Mouse (Mus musculus) hindbrain, postnatal 0 days (tissue): ENCODE data around the gene 4932438H23Rik. TPM values are rescaled to one million over a fixed set of nuclear protein-coding genes. Genes with fewer than 3 reads are reported as not detected.

ENCODE experiments used
- ATAC-seq: fragments of 200-750 bp; cut with Nextera tagmentation; 2 replicates; pipeline ENCODE4 v1.8.0; 2017; ENCODE audit warnings: mild to moderate bottlenecking, moderate TSS enrichment, moderate library complexity
- DNase-seq: peaks from one replicate; pipeline ENCODE4 v3.0.0-alpha.2; 2015; ENCODE audit warnings: low spot score
- H3K27ac ChIP-seq: fragments of 300-500 bp; sonication (generic); 2 replicates; pipeline ENCODE4 v1.5.1; 2014; ENCODE audit warnings: mild to moderate bottlenecking
- H3K27me3 ChIP-seq: fragments of 300-500 bp; sonication (generic); 2 replicates; pipeline ENCODE4 v1.6.1; 2014; ENCODE audit warnings: low read length, mixed read lengths; ENCODE audit not compliant: insufficient read depth
- H3K36me3 ChIP-seq: fragments of 300-500 bp; sonication (generic); 2 replicates; pipeline ENCODE4 v1.6.1; 2014; ENCODE audit warnings: low read length, mixed read lengths; ENCODE audit not compliant: insufficient read depth
- H3K4me1 ChIP-seq: fragments of 300-500 bp; sonication (generic); 2 replicates; pipeline ENCODE4 v1.6.1; 2014; ENCODE audit warnings: antibody characterized with exemption, low read length, mixed read lengths; ENCODE audit not compliant: insufficient read depth
- H3K4me2 ChIP-seq: fragments of 300-500 bp; sonication (generic); 2 replicates; pipeline ENCODE4 v1.6.1; 2014; ENCODE audit warnings: low read depth, mild to moderate bottlenecking, low read length, moderate library complexity, mixed read lengths
- H3K4me3 ChIP-seq: fragments of 300-500 bp; sonication (generic); 2 replicates; pipeline ENCODE4 v1.5.1; 2014; ENCODE audit warnings: low read length
- H3K9ac ChIP-seq: fragments of 300-500 bp; sonication (generic); replicated peaks from 2 replicates; pipeline ENCODE4 v1.6.1; 2014; ENCODE audit warnings: mild to moderate bottlenecking, low read length, moderate library complexity, mixed read lengths
- H3K9me3 ChIP-seq: fragments of 300-500 bp; sonication (generic); 2 replicates; pipeline ENCODE4 v1.6.1; 2016; ENCODE audit warnings: low read length, mixed read lengths
- CTCF ChIP-seq: IDR thresholded peaks from 2 replicates; pipeline ENCODE4 v1.5.1; 2016; ENCODE audit warnings: antibody characterized with exemption, control low read depth, low read depth
- WGBS: fragments of 180-500 bp; shearing (Covaris S2); extraction: QIAGEN DNeasy Blood & Tissue Kit; methylation state at CpG from one replicate; pipeline ENCODE4 v1.1.7; 2014; 5-methylcytosine and 5-hydroxymethylcytosine counted together
- polyA plus RNA-seq: library from polyadenylated mRNA; unstranded; fragments of >200 nt; fragmentation: Nextera tagmentation; extraction: Ambion mirVana; gene quantifications from 2 replicates; pipeline ENCODE4 v1.2.1, GENCODE M21; 2015
- total RNA-seq: library from RNA; depleted of rRNA; stranded (reverse); fragments of >200 nt; gene quantifications from 2 replicates; pipeline ENCODE4 v1.2.3, GENCODE M21; 2014

Gene 4932438H23Rik
- total and polyA plus RNA-seq, 2 experiments from 2014 or later, result 0.94 to 1.6 TPM

DNA sequence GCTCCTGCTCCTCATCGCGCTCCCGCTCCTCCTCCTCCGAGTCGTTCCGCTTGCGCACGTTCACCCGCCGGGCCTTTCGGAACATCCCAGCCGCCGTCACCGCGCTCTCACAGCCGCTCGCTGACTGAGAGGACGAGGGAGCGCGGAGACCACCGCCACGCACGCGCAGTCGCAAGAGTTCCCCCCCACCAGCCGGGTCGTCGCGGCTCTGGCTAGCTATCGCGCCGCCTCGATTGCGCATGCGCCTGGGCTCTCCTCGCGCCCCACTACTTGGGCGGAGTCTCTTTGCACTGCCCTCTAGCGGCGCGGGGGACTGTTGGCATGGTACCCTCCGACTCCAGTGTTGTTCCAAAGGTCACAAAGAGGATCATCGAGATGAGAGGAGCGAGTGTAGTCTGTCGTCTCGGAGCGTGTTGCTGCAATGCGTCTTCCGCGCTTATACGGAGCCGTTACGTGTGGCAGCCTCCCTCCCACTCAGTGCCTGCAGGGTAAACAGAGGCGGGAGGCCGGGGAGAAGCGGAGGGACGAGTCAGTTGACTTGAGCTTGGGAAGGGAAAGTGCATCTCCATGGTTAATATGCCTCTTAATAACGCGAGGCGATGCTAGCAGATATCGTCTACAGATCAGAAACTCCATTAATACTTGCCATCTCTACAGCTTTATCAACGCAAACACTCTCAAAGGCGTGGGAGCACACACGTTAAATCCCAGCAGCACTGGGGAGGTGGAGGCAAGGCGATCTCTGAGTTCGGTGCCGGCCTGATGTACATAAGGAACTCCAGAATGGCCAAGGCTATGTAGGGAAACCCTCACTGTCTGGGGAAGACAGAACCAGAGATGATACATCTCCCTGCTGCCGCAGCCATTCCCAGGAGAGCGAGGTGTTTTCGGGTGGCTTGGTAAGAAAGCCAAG, 50.4 kb downstream of the 4932438H23Rik start, which contains the start of gene Paxbp1:
Paxbp1 (minus strand) TSS at position 274 of the 913 bp plus-strand sequence.
- peak; percentile 99 for TF ChIP-seq CTCF
- Histone ChIP-seq H3K27ac (peak within 1 kb of the TSS; percentile 98), H3K9me3 (no peaks in the 10 kb centered on the region), H3K4me2 (peak within 1 kb of the TSS; percentile 75), H3K9ac (peak within 1 kb of the TSS; percentile 98), H3K36me3 (no peaks in the 10 kb centered on the region), H3K4me3 (peak within 1 kb of the TSS; percentile 86), H3K4me1 (peaks cover 9% of the 10 kb centered on the region), H3K27me3 (no peaks in the 10 kb centered on the region)
- DNase-seq (peak; percentile 100), ATAC-seq (peak; percentile 98)
- WGBS, result under 1% methylated on average over 68 of the region's 70 CpGs

DNA sequence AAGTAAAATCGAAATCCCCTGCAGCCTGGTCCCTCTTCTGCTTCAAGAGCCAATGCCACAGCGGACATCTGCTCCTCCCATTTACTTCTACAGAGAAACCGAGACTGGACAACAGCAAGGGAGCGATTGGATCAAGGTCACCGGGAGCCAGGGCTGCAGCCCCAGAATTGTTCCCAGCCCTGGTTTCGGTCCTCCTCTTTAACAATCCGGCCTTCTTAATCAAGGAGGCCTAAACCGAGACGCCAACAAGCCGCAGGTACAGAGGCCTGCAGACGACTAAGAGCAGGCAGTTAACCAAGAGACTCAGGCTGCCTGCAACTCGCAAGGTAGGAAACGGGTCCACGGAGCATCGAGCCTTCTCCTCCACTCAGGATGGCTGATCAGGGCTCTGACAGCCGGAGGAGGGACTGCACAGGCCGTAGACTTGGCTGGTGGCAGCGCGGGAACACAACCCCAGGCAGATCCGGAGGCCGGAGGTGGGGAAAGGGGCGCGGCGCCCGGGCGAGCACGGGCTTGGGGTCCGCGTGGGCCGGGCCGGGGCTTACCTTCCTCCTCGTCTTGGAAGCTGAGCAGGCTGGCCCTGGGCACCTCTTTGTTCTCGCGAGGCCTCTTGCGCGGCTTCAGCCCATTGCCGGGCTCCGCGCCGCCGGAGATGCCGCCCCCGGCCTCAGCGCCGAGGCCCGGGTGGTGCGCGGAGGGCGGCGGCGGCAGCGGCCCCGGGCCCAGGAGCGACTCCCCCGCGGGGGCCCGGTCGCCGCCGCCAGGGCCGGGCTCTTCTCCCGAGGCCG, 51.3 kb downstream of the 4932438H23Rik start:
- ATAC-seq (peak; percentile 79), DNase-seq (peak; percentile 73)
- peak overlapping the region; percentile 74 for H3K4me2 ChIP-seq
- H3K9me3 ChIP-seq, result no peaks in the 10 kb centered on the region
- H3K4me1 ChIP-seq, result peaks cover 9% of the 10 kb centered on the region
- no peak for TF ChIP-seq CTCF
- peak overlapping the region; percentile 86 for H3K4me3 ChIP-seq
- H3K27me3 ChIP-seq, result no peaks in the 10 kb centered on the region
- WGBS, result under 1% methylated on average over 60 of the region's 63 CpGs
- H3K36me3 ChIP-seq, result peaks cover 6% of the 10 kb centered on the region; the same call in 1 of the 2 replicates
- peak overlapping the region; percentile 98 for H3K27ac ChIP-seq
- H3K9ac ChIP-seq, result peak overlapping the region; percentile 98

DNA sequence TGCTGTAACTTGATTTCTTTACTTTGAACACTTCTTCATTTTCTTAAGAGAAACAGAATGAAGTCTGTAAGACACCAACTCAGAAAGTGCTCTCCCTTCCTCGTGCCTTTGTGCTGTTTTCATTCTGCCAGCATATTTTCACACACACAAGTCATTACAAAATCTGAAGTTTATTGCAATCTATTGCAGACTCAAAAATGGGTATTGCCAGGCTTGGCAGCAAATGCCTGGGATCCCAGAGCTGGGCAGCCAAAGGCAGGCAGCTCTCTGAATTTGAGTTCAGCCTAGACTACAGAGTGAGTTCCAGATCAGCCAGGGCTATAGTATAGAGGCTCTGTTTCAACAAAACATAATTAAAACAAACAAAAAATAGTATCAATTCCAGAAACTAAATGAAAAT, 52.3 kb downstream of the 4932438H23Rik start:
- H3K9ac ChIP-seq, result peak overlapping the region; percentile 7; the same call in 1 of the 2 replicates
- DNase-seq, result no peak

DNA sequence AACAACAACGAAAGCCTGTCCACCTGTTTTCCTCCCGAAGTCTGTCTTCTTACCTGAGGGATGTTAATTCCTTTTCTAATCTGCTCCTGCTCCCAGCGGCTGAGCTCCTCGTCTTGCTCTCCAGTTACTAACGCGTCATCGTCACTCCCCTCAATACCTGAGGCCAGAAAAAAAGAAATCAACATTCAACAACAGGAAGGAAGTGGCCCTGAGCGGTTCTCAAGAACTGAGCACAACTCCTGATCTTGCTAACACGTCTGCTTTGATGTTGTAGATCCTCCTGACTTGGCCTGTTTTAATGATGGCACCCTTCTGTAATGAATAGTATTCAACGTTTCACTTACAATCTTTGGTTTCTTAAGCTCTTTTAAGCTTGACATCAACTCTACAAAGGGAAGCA, 59.1 kb downstream of the 4932438H23Rik start:
- 91% methylated on average over 10 of the region's 10 CpGs for WGBS
- no peak for TF ChIP-seq CTCF
- ATAC-seq, result no peak

More for the DNA sequence above, 52.3 kb downstream of the 4932438H23Rik start:
- H3K9me3 ChIP-seq, result no peaks in the 10 kb centered on the region
- peak overlapping the region; percentile 74 for H3K4me2 ChIP-seq
- no peak for TF ChIP-seq CTCF
- no peak for ATAC-seq
- H3K4me1 ChIP-seq, result peaks cover 9% of the 10 kb centered on the region
- H3K4me3 ChIP-seq, result peak overlapping the region; percentile 86
- H3K27me3 ChIP-seq, result no peaks in the 10 kb centered on the region
- WGBS, result 51% methylated on average over 1 of the region's 1 CpGs
- H3K36me3 ChIP-seq, result peaks cover 10% of the 10 kb centered on the region; the same call in 1 of the 2 replicates
- H3K27ac ChIP-seq, result no peak overlapping the region

DNA sequence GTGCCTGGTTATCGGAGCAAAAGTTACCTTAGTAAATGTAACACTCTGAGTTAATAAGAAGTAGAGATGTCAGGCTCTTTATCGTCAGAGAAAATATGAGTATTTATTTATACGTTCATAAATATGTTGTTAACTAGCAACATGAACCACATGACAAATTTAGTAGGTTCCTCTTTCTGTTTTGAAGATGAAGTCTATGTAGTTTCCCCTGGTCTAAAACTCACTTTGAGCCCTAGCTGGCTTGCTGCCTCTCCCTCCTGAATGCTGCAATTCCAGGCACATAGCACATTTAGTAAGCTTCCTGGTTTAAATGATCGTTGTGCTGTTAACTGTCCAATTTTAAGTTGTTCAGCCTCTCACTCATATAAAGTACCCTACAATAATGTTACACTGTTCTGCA, 64.2 kb downstream of the 4932438H23Rik start:
- no peak for TF ChIP-seq CTCF
- H3K36me3 ChIP-seq, result peaks cover 75% of the 10 kb centered on the region
- no peaks in the 10 kb centered on the region for H3K4me1 ChIP-seq
- no peak for DNase-seq
- no peak for ATAC-seq
- no peaks in the 10 kb centered on the region for H3K9me3 ChIP-seq
- 92% methylated on average over 4 of the region's 4 CpGs for WGBS
- H3K4me2 ChIP-seq, result no peak overlapping the region
- H3K4me3 ChIP-seq, result no peak overlapping the region
- no peak overlapping the region for H3K27ac ChIP-seq
- no peaks in the 10 kb centered on the region for H3K27me3 ChIP-seq
- no peak overlapping the region for H3K9ac ChIP-seq

More for the DNA sequence above, 59.1 kb downstream of the 4932438H23Rik start:
- H3K9me3 ChIP-seq, result no peaks in the 10 kb centered on the region
- H3K27me3 ChIP-seq, result no peaks in the 10 kb centered on the region
- H3K27ac ChIP-seq, result no peak overlapping the region
- no peak for DNase-seq
- no peaks in the 10 kb centered on the region for H3K4me1 ChIP-seq
- no peak overlapping the region for H3K9ac ChIP-seq
- no peak overlapping the region for H3K4me2 ChIP-seq
- peaks cover 60% of the 10 kb centered on the region for H3K36me3 ChIP-seq
- H3K4me3 ChIP-seq, result no peak overlapping the region

DNA sequence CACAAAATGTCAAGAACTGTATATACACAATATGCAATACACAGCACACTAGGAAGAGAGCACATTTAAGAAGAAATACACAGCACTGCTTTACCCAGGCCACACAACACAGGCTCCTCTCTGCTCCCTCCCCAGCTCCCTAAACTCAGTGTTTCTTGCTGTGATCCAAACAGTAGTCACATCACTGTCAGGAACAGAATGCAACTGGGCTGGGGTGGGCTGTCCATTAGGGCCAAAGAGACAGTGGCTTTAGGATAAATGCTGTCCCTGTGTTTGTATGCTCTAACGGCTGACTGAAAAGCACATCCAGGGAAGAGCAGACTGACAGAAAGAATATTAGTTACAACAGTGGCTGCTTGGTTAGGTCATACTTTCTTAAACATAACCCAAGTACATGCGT, 65.0 kb downstream of the 4932438H23Rik start:
- no peak for ATAC-seq
- no peaks in the 10 kb centered on the region for H3K4me1 ChIP-seq
- no peak overlapping the region for H3K4me2 ChIP-seq
- H3K9ac ChIP-seq, result no peak overlapping the region
- WGBS, result 88% methylated on average over 2 of the region's 2 CpGs
- DNase-seq, result no peak
- H3K4me3 ChIP-seq, result no peak overlapping the region
- H3K9me3 ChIP-seq, result no peaks in the 10 kb centered on the region
- H3K27ac ChIP-seq, result no peak overlapping the region
- no peaks in the 10 kb centered on the region for H3K27me3 ChIP-seq
- H3K36me3 ChIP-seq, result peaks cover 77% of the 10 kb centered on the region
- TF ChIP-seq CTCF, result no peak
